Mouse (Mus musculus) gastrocnemius, postnatal 25 days (tissue): Measurements from ENCODE around the gene Olfr998. TPM values are rescaled to one million over a fixed set of nuclear protein-coding genes. Genes with fewer than 3 reads are reported as not detected.
"Not testable (repeated sequence)": the region's sequence is repeated elsewhere in the genome, so short reads cannot be mapped to it uniquely, and the experiment has no call there.

Experiments used
- DNase-seq: peaks from one replicate; pipeline ENCODE4 v3.0.0; 2022
- long read RNA-seq, 2 experiments: library from polyadenylated mRNA; stranded (forward); transcript quantifications; one replicate each; pipeline ENCODE4 v2.0.0; 2021
- total RNA-seq, 2 experiments: library from RNA; stranded (reverse); gene quantifications; 1 replicate in 1 of 2; 2 replicates in 1 of 2; pipeline ENCODE4 v1.2.3; 2021

Olfr998 gene
- not detected for total RNA-seq
- long read RNA-seq, experiment 1: 0 reads
- long read RNA-seq, experiment 2: 0 reads

DNA sequence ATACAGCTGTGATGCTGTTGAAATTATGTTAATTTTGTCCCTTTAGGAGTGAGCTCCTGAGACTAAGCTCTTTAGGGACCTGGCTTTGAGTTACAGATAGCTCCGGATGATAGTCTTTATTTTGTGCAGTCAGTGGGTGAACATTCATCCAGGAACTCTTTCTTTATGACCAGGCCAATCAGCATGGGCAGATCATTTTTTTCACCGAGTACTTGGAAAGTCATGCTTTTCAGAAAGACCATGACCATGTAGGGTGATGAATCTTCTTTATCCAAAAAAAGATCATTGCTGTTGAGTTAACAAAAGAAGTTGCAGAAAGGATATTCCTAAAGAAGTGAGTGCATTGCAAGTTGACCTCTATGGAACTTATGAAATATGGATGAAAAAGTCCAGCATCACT lies at the start of gene Olfr998:
Olfr998 (plus strand) TSS at position 301 of the 400 bp plus-strand sequence.
- not testable (repeated sequence) for DNase-seq

DNA sequence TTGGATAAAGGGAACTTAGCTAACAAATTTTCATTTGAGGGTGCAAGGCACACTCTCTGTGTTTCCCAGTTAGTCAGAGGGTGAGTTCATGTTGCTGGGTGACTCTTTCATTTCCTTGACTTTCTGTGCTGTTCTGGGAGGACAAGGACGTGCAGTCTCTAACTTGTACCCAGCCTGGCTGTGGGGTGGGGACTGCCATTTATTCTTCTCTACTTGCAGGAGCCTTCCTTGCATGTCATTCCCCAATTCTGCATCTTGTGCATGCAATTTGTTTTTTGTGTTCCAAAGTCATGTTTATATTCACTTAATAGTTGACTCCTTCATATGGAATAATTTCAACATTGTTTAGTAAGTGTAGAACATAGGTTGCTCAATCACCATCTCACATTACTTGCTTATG lies 33.9 kb upstream of the Olfr998 start:
- no peak for DNase-seq

DNA sequence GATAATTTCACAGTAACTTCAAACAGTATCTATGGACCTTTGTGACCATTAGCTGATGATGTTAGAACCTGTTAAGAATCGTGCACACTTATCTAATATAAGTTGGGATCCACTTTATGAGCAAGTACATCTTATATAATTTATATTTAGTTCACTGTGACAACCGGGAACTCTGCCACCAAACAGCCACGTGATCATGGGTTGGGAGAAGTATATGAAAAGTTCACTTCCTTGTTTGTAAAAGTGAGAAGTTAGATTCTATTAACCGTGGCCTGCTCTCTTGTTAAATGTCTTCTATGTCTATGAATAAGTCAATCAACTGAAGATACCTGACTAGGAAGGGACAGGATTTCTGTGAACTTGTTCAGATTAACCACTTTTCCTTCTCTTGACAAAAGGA lies 28.5 kb upstream of the Olfr998 start:
- no peak for DNase-seq

- no peak for DNase-seq
Measured at GRCm38 (mm10) chr2:85561187-85561586, 27.6 kb upstream of the Olfr998 start.

DNA sequence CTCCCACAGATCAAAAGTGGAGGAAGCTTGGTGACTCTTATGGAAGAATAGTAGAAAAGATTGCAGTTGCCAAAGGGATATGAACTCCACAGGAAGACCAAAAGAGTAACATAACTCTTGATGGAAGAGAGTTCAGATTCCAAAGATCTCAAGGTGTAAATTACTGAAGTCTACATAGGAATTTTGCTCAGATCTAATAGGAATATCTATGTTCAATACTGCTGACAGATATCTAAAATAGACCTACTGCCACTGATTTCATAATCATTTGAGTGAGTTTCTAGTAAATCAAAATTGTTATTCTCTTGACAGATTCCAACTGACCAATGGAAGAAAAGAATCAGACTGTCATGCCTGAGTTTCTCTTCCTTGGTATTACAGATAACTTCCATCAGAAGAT lies 9.8 kb upstream of the Olfr998 start, which contains the start of gene Olfr996:
Olfr996 (plus strand) TSS at position 301 of the 400 bp plus-strand sequence.
- DNase-seq: no peak

DNA sequence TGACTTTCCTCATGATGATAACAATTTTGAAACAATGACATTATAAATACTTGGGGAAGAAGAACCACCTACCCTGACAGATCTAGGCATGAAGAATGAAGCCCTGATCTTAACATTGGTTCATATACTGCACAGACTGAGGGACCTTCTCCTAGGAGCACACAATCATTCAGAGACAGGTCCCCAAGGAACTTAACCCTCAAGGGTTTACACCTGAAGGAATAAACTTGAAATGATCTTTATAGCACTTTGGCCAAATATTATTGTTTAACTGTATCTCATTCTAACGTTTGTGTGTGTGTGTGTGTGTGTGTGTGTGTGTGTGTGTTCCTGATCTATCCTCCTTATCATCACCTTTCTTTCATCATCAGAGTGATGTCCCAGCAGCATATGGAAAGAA lies 23.1 kb downstream of the Olfr998 start, which contains the start of gene Olfr1000:
Olfr1000 (minus strand) TSS at position 101 of the 400 bp plus-strand sequence.
- DNase-seq: no peak

Other genes with a start within 250 kb of the Olfr998 start
- gene Olfr987, start 249.6 kb upstream of the Olfr998 start, total RNA-seq: not detected
- not detected for gene Olfr988, start 225.7 kb upstream of the Olfr998 start, total RNA-seq
- not detected for gene Olfr992, start 179.5 kb upstream of the Olfr998 start, total RNA-seq
- gene Olfr993, start 174.1 kb upstream of the Olfr998 start, total RNA-seq: not detected
- gene Olfr994, start 152.5 kb upstream of the Olfr998 start, total RNA-seq: not detected
- not detected for gene Olfr995, start 145.3 kb upstream of the Olfr998 start, total RNA-seq
- gene 4833423E24Rik, start 69.9 kb upstream of the Olfr998 start, total RNA-seq: not detected
- gene Olfr996, start 9.7 kb upstream of the Olfr998 start, total RNA-seq: not detected
- gene Olfr1000, start 23.0 kb downstream of the Olfr998 start, total RNA-seq: not detected
- not detected for gene Olfr1002, start 61.8 kb downstream of the Olfr998 start, total RNA-seq
- gene Olfr154, start 75.5 kb downstream of the Olfr998 start, total RNA-seq: not detected
- not detected for gene Olfr1006, start 89.8 kb downstream of the Olfr998 start, total RNA-seq
- gene Olfr1008, start 100.5 kb downstream of the Olfr998 start, total RNA-seq: not detected
- gene Olfr1009, start 126.5 kb downstream of the Olfr998 start, total RNA-seq: not detected
- not detected for gene Olfr1012, start 173.8 kb downstream of the Olfr998 start, total RNA-seq
- gene Olfr1013, start 178.2 kb downstream of the Olfr998 start, total RNA-seq: not detected
- gene Olfr1014, start 183.8 kb downstream of the Olfr998 start, total RNA-seq: not detected
- not detected for gene Olfr1015, start 193.1 kb downstream of the Olfr998 start, total RNA-seq
- gene Olfr1016, start 213.6 kb downstream of the Olfr998 start, total RNA-seq: not detected
- not detected for gene Olfr1018, start 229.5 kb downstream of the Olfr998 start, total RNA-seq